Mouse (Mus musculus) G1E-ER4 (cell line): ENCODE data around the gene Kctd19. TPM values are rescaled to one million over a fixed set of nuclear protein-coding genes. Genes with fewer than 3 reads are reported as not detected.

ENCODE experiments used
- GATA1 ChIP-seq: IDR thresholded peaks from one replicate; pipeline ENCODE4 v1.8.0; 2012; ENCODE audit warnings: low read length, inconsistent platforms
- polyA plus RNA-seq: library from polyadenylated mRNA; stranded (reverse); fragments of >175 nt; gene quantifications from 2 replicates; pipeline ENCODE4 v1.2.3, GENCODE M21; 2012

The Kctd19 gene
- polyA plus RNA-seq, 1 experiment = not detected

- no peak for TF ChIP-seq GATA1
Measured at GRCm38 (mm10) chr8:105436218-105436617, 22.9 kb upstream of the Kctd19 start.

GRCm38 (mm10) chr8:105434136-105434535 is 20.8 kb upstream of the Kctd19 start:
- no peak for TF ChIP-seq GATA1

GRCm38 (mm10) chr8:105433511-105433910 is 20.2 kb upstream of the Kctd19 start:
- TF ChIP-seq GATA1 = no peak

- TF ChIP-seq GATA1 = no peak
Measured at GRCm38 (mm10) chr8:105433021-105433420, 19.7 kb upstream of the Kctd19 start.

GRCm38 (mm10) chr8:105431743-105432515 is 18.6 kb upstream of the Kctd19 start:
- no peak for TF ChIP-seq GATA1

- no peak for TF ChIP-seq GATA1
Measured at GRCm38 (mm10) chr8:105426878-105427277, 13.6 kb upstream of the Kctd19 start.

GRCm38 (mm10) chr8:105422006-105422405 is 8.7 kb upstream of the Kctd19 start:
- TF ChIP-seq GATA1 = no peak

GRCm38 (mm10) chr8:105419800-105420199 is 6.5 kb upstream of the Kctd19 start:
- no peak for TF ChIP-seq GATA1

- TF ChIP-seq GATA1 = no peak
Measured at GRCm38 (mm10) chr8:105418992-105419391, 5.7 kb upstream of the Kctd19 start.

GRCm38 (mm10) chr8:105409947-105410346 is 3.4 kb downstream of the Kctd19 start:
- no peak for TF ChIP-seq GATA1

GRCm38 (mm10) chr8:105408331-105408730 is 5.0 kb downstream of the Kctd19 start:
- no peak for TF ChIP-seq GATA1

GRCm38 (mm10) chr8:105406416-105406815 is 6.9 kb downstream of the Kctd19 start:
- no peak for TF ChIP-seq GATA1

- no peak for TF ChIP-seq GATA1
Measured at GRCm38 (mm10) chr8:105404496-105404895, 8.8 kb downstream of the Kctd19 start.

- no peak for TF ChIP-seq GATA1
Measured at GRCm38 (mm10) chr8:105403467-105403866, 9.8 kb downstream of the Kctd19 start.

GRCm38 (mm10) chr8:105400016-105400415 is 13.3 kb downstream of the Kctd19 start:
- TF ChIP-seq GATA1 = no peak

- TF ChIP-seq GATA1 = no peak
Measured at GRCm38 (mm10) chr8:105397747-105398146, 15.6 kb downstream of the Kctd19 start.

GRCm38 (mm10) chr8:105393915-105394314 is 19.4 kb downstream of the Kctd19 start:
- no peak for TF ChIP-seq GATA1
